Mouse (Mus musculus): ENCODE measurements around the gene Agtpbp1. TPM values are rescaled to one million over a fixed set of nuclear protein-coding genes. Genes with fewer than 3 reads are reported as not detected.

Gene Agtpbp1
- total and polyA plus RNA-seq, 2 experiments from 2014 or later, result 70.8 to 129 TPM

- no peak for TF ChIP-seq CTCF (IDR thresholded peaks at IDR 0.05)
- WGBS, result 63% methylated on average over 18 of the region's 18 CpGs
Observed at GRCm38 (mm10) chr13:59431124-59431864, 153.7 kb downstream of the Agtpbp1 start.

GRCm38 (mm10) chr13:59429369-59429768, 155.7 kb downstream of the Agtpbp1 start:
- TF ChIP-seq CTCF (IDR thresholded peaks at IDR 0.05), result no peak
- no peaks in the 10 kb centered on the region for H3K27me3 ChIP-seq (ENCODE audit: insufficient read depth, low read length)
- no peaks in the 10 kb centered on the region for H3K36me3 ChIP-seq (ENCODE audit: insufficient read depth, low read length)
- DNase-seq (ENCODE audit: low spot score) (no peak), ATAC-seq (ENCODE audit: low FRiP score) (no peak)
- H3K27ac ChIP-seq (ENCODE audit: low read depth, low read length), result no peak overlapping the region
- H3K4me2 ChIP-seq (ENCODE audit: low read depth, low read length, poor library complexity, severe bottlenecking), result no peak overlapping the region
- no peaks in the 10 kb centered on the region for H3K4me1 ChIP-seq (ENCODE audit: insufficient read depth, low read length)
- WGBS, result 98% methylated on average over 6 of the region's 6 CpGs
- H3K9ac ChIP-seq (replicated peaks; ENCODE audit: low read length, poor library complexity, severe bottlenecking), result no peak overlapping the region
- H3K9me3 ChIP-seq (ENCODE audit: low read length), result no peaks in the 10 kb centered on the region
- H3K4me3 ChIP-seq (ENCODE audit: low read depth, low read length), result no peak overlapping the region

More at GRCm38 (mm10) chr13:59431124-59431864, 153.7 kb downstream of the Agtpbp1 start:
- Histone ChIP-seq H3K4me3 (ENCODE audit: low read depth, low read length) (no peak overlapping the region), H3K4me2 (ENCODE audit: low read depth, low read length, poor library complexity, severe bottlenecking) (peak overlapping the region; percentile 13), H3K4me1 (ENCODE audit: insufficient read depth, low read length) (no peaks in the 10 kb centered on the region), H3K27ac (ENCODE audit: low read depth, low read length) (no peak overlapping the region), H3K9me3 (ENCODE audit: low read length) (no peaks in the 10 kb centered on the region), H3K27me3 (ENCODE audit: insufficient read depth, low read length) (no peaks in the 10 kb centered on the region), H3K36me3 (ENCODE audit: insufficient read depth, low read length) (no peaks in the 10 kb centered on the region), H3K9ac (replicated peaks; ENCODE audit: low read length, poor library complexity, severe bottlenecking) (no peak overlapping the region)
- ATAC-seq (ENCODE audit: low FRiP score), result peak; percentile 82
- peak; percentile 80 for DNase-seq (ENCODE audit: low spot score)

GRCm38 (mm10) chr13:59423871-59424270, 161.2 kb downstream of the Agtpbp1 start:
- Histone ChIP-seq H3K4me2 (ENCODE audit: low read depth, low read length, poor library complexity, severe bottlenecking) (no peak overlapping the region), H3K36me3 (ENCODE audit: insufficient read depth, low read length) (no peaks in the 10 kb centered on the region), H3K4me1 (ENCODE audit: insufficient read depth, low read length) (no peaks in the 10 kb centered on the region), H3K4me3 (ENCODE audit: low read depth, low read length) (no peak overlapping the region), H3K27me3 (ENCODE audit: insufficient read depth, low read length) (no peaks in the 10 kb centered on the region), H3K9me3 (ENCODE audit: low read length) (no peaks in the 10 kb centered on the region), H3K27ac (ENCODE audit: low read depth, low read length) (no peak overlapping the region), H3K9ac (replicated peaks; ENCODE audit: low read length, poor library complexity, severe bottlenecking) (no peak overlapping the region)
- no peak for TF ChIP-seq CTCF (IDR thresholded peaks at IDR 0.05)
- no peak for ATAC-seq (ENCODE audit: low FRiP score)
- no peak for DNase-seq (ENCODE audit: low spot score)
- 53% methylated on average over 5 of the region's 5 CpGs for WGBS

- H3K9me3 ChIP-seq (ENCODE audit: low read length), result no peaks in the 10 kb centered on the region
- ATAC-seq (ENCODE audit: low FRiP score), result no peak
- H3K9ac ChIP-seq (replicated peaks; ENCODE audit: low read length, poor library complexity, severe bottlenecking), result no peak overlapping the region
- no peaks in the 10 kb centered on the region for H3K27me3 ChIP-seq (ENCODE audit: insufficient read depth, low read length)
- no peak overlapping the region for H3K4me2 ChIP-seq (ENCODE audit: low read depth, low read length, poor library complexity, severe bottlenecking)
- no peak for DNase-seq (ENCODE audit: low spot score)
- 82% methylated on average over 15 of the region's 15 CpGs for WGBS
- H3K4me1 ChIP-seq (ENCODE audit: insufficient read depth, low read length), result no peaks in the 10 kb centered on the region
- H3K36me3 ChIP-seq (ENCODE audit: insufficient read depth, low read length), result no peaks in the 10 kb centered on the region
- no peak overlapping the region for H3K27ac ChIP-seq (ENCODE audit: low read depth, low read length)
- peak; percentile 53 for TF ChIP-seq CTCF (IDR thresholded peaks at IDR 0.05)
- H3K4me3 ChIP-seq (ENCODE audit: low read depth, low read length), result no peak overlapping the region
Observed at GRCm38 (mm10) chr13:59416530-59417230, 168.3 kb downstream of the Agtpbp1 start.

GRCm38 (mm10) chr13:59413885-59414284, 171.1 kb downstream of the Agtpbp1 start:
- ATAC-seq (ENCODE audit: low FRiP score) (no peak), DNase-seq (ENCODE audit: low spot score) (no peak)
- no peaks in the 10 kb centered on the region for H3K4me1 ChIP-seq (ENCODE audit: insufficient read depth, low read length)
- H3K36me3 ChIP-seq (ENCODE audit: insufficient read depth, low read length), result no peaks in the 10 kb centered on the region
- H3K4me3 ChIP-seq (ENCODE audit: low read depth, low read length), result no peak overlapping the region
- WGBS, result 79% methylated on average over 9 of the region's 9 CpGs
- TF ChIP-seq CTCF (IDR thresholded peaks at IDR 0.05), result no peak
- no peak overlapping the region for H3K9ac ChIP-seq (replicated peaks; ENCODE audit: low read length, poor library complexity, severe bottlenecking)
- no peaks in the 10 kb centered on the region for H3K27me3 ChIP-seq (ENCODE audit: insufficient read depth, low read length)
- no peak overlapping the region for H3K4me2 ChIP-seq (ENCODE audit: low read depth, low read length, poor library complexity, severe bottlenecking)
- H3K27ac ChIP-seq (ENCODE audit: low read depth, low read length), result no peak overlapping the region
- no peaks in the 10 kb centered on the region for H3K9me3 ChIP-seq (ENCODE audit: low read length)

- Histone ChIP-seq H3K36me3 (ENCODE audit: insufficient read depth, low read length) (no peaks in the 10 kb centered on the region), H3K4me1 (ENCODE audit: insufficient read depth, low read length) (no peaks in the 10 kb centered on the region), H3K27ac (ENCODE audit: low read depth, low read length) (no peak overlapping the region), H3K9me3 (ENCODE audit: low read length) (no peaks in the 10 kb centered on the region), H3K27me3 (ENCODE audit: insufficient read depth, low read length) (no peaks in the 10 kb centered on the region), H3K4me2 (ENCODE audit: low read depth, low read length, poor library complexity, severe bottlenecking) (no peak overlapping the region), H3K4me3 (ENCODE audit: low read depth, low read length) (no peak overlapping the region), H3K9ac (replicated peaks; ENCODE audit: low read length, poor library complexity, severe bottlenecking) (no peak overlapping the region)
- ATAC-seq (ENCODE audit: low FRiP score) (no peak), DNase-seq (ENCODE audit: low spot score) (no peak)
- TF ChIP-seq CTCF (IDR thresholded peaks at IDR 0.05), result no peak
- 95% methylated on average over 4 of the region's 4 CpGs for WGBS
Observed at GRCm38 (mm10) chr13:59412672-59413071, 172.4 kb downstream of the Agtpbp1 start.
